Mouse (Mus musculus): ENCODE results near the gene Ints5. TPM values are rescaled to one million over a fixed set of nuclear protein-coding genes. Genes with fewer than 3 reads are reported as not detected.
"Not testable (repeated sequence)": the region's sequence is repeated elsewhere in the genome, so short reads cannot be mapped to it uniquely, and the experiment has no call there.

Gene Ints5
- polyA plus RNA-seq, 1 experiment = 6.6 TPM

DNA sequence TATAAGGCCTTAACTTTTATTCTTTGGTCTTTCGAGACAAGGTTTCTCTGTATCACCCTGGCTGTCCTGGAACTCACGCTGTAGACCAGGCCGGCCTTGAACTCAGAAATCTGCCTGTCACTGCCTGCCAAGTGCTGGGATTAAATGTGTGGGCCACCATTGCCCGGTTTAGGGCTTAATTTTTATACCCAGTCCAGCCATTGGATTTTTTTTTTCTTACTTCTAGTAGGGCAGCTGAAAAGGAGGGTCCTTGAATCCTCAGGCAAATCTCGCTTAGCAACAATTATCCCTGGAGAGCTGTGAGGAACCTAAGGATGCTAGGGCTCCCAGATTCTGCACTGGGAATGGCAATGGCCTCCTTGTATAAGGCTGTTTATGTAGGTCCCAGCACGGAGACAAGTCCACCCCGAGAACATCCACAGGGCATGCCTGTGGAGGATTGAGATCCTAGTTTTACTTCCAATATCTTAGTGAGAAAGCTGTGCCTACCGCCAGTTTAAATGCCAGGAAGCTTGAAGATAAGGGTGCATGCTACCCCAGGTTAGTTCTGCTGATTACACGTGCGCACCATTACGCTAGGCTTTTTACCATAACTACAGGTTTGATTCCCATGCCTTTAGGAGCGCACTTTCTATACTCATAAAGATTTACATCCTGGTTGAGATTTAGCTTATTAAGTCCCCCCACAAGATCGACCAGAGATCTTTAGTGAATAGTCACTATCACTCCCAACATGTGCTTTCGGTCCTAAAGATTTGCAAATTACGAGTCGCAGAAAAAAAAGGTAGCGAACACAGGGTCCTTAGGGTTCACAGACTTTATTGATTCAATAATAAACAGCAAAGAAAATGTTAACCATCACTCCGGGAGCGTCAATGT, 5.0 kb upstream of the Ints5 start:
- TF ChIP-seq POLR2A (IDR thresholded peaks at IDR 0.05; ENCODE audit: control insufficient read depth, low read depth, low read length) (no peak), CTCF (IDR thresholded peaks at IDR 0.05; ENCODE audit: control insufficient read depth, insufficient read depth, insufficient replicate concordance, low read depth, low read length) (no peak)
- Histone ChIP-seq H3K4me3 (ENCODE audit: control insufficient read depth, low read depth, low read length) (peak overlapping the region; percentile 98), H3K36me3 (ENCODE audit: control insufficient read depth, insufficient read depth, low read length) (no peaks in the 10 kb centered on the region), H3K4me1 (ENCODE audit: control insufficient read depth, insufficient read depth, low read length) (peaks cover 5% of the 10 kb centered on the region), H3K27me3 (ENCODE audit: control insufficient read depth, insufficient read depth, low read length) (no peaks in the 10 kb centered on the region), H3K27ac (ENCODE audit: control insufficient read depth, insufficient read depth, low read depth, low read length) (peak overlapping the region; percentile 83)

DNA sequence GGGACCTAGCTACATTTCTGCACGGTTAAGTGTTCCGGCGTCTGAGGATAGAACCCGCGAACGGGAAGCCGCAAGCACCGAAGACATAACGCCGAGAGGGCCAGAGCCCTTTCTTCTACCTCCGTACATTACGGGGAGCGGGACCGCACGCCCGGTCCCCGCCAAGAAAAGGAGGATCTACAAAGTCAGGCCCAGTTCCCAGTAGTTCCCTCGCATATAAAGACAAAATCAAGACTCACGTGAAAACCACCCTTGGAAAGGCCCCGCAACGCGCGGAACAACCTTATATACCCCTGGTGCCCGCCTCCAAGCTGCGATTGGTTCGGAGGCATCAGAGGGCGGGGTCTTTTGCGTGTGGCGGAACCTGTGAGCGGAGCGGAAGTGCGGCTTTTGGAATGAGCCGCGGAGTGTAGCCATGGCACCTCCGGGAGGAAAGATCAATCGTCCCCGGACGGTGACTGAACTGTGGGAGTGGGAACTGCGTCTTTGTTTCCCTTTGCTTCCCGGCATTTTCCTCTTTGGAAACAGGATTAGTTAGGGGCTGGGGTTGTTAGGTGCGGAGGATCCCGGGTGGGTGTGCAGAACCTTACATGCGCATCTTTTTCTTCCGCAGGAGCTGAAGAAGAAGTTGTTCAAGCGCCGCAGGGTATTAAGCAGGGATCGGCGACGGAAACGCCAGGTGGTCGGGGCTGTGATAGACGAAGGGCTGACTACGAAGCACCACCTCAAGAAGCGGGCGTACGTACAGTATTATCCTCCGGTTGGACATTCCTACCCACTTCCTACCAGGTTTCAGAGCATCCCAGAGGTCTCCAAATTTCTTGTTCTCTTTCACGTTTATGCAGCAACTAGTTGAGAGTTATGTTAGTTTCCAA, 4.1 kb upstream of the Ints5 start, which contains the start of the genes 1810009A15Rik and Gm49416:
TSS of gene 1810009A15Rik (plus strand) at position 343 of the 875 bp plus-strand sequence.
TSS of gene Gm49416 (plus strand) at position 416 of the 875 bp plus-strand sequence.
- Histone ChIP-seq H3K4me3 (ENCODE audit: control insufficient read depth, low read depth, low read length) (peak within 1 kb of the TSS; percentile 98), H3K27ac (ENCODE audit: control insufficient read depth, insufficient read depth, low read depth, low read length) (peak within 1 kb of the TSS; percentile 90), H3K27me3 (ENCODE audit: control insufficient read depth, insufficient read depth, low read length) (no peaks in the 10 kb centered on the region), H3K36me3 (ENCODE audit: control insufficient read depth, insufficient read depth, low read length) (no peaks in the 10 kb centered on the region), H3K4me1 (ENCODE audit: control insufficient read depth, insufficient read depth, low read length) (peaks cover 9% of the 10 kb centered on the region)
- TF ChIP-seq CTCF (IDR thresholded peaks at IDR 0.05; ENCODE audit: control insufficient read depth, insufficient read depth, insufficient replicate concordance, low read depth, low read length) (no peak), POLR2A (IDR thresholded peaks at IDR 0.05; ENCODE audit: control insufficient read depth, low read depth, low read length) (peak; percentile 94)

DNA sequence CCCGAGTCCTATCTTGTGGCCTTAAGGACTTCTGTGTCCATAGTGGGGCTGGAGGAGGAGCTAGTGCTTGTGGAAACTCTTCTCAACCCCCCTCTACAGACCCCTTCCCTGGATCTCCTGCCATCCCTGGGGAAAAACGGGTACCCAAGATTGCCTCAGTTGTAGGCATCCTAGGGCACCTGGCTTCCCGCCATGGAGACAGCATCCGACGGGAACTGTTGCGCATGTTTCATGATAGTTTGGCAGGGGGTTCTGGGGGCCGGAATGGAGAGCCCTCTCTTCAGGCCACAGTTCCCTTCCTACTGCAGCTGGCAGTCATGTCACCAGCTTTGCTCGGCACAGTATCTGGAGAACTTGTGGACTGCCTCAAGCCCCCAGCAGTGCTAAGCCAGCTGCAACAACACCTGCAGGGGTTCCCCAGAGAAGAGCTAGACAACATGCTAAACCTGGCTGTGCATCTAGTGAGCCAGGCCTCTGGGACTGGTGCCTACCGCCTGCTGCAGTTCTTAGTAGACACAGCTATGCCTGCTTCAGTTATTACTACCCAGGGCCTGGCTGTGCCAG, 2.7 kb downstream of the Ints5 start:
- no peak overlapping the region for H3K4me3 ChIP-seq (ENCODE audit: control insufficient read depth, low read depth, low read length)
- no peak overlapping the region for H3K27ac ChIP-seq (ENCODE audit: control insufficient read depth, insufficient read depth, low read depth, low read length)

DNA sequence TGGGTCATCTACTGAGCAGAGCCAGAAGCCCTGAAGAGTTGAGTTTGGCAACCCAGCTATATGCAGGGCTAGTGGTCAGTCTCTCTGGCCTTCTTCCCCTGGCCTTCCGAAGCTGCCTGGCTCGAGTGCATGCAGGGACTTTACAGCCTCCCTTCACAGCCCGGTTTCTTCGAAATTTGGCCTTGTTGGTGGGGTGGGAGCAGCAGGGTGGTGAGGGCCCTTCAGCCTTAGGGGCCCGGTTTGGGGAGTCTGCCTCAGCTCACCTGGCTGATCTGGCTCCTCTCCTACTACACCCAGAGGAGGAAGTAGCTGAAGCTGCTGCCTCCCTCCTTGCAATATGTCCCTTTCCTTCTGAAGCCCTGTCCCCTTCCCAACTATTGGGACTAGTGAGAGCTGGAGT, 3.4 kb downstream of the Ints5 start:
- H3K27me3 ChIP-seq (ENCODE audit: control insufficient read depth, insufficient read depth, low read length); H3K27ac ChIP-seq (ENCODE audit: control insufficient read depth, insufficient read depth, low read depth, low read length); H3K36me3 ChIP-seq (ENCODE audit: control insufficient read depth, insufficient read depth, low read length): not testable (repeated sequence)
- Histone ChIP-seq H3K4me1 (ENCODE audit: control insufficient read depth, insufficient read depth, low read length) (peaks cover 16% of the 10 kb centered on the region), H3K4me3 (ENCODE audit: control insufficient read depth, low read depth, low read length) (peak overlapping the region; percentile 92; the same call in 1 of the 2 replicates)

More for the DNA sequence above, 2.7 kb downstream of the Ints5 start:
- H3K27me3 ChIP-seq (ENCODE audit: control insufficient read depth, insufficient read depth, low read length) = no peaks in the 10 kb centered on the region
- peaks cover 16% of the 10 kb centered on the region for H3K4me1 ChIP-seq (ENCODE audit: control insufficient read depth, insufficient read depth, low read length)
- no peaks in the 10 kb centered on the region for H3K36me3 ChIP-seq (ENCODE audit: control insufficient read depth, insufficient read depth, low read length)
- TF ChIP-seq POLR2A (IDR thresholded peaks at IDR 0.05; ENCODE audit: control insufficient read depth, low read depth, low read length) = no peak
- TF ChIP-seq CTCF (IDR thresholded peaks at IDR 0.05; ENCODE audit: control insufficient read depth, insufficient read depth, insufficient replicate concordance, low read depth, low read length) = no peak

DNA sequence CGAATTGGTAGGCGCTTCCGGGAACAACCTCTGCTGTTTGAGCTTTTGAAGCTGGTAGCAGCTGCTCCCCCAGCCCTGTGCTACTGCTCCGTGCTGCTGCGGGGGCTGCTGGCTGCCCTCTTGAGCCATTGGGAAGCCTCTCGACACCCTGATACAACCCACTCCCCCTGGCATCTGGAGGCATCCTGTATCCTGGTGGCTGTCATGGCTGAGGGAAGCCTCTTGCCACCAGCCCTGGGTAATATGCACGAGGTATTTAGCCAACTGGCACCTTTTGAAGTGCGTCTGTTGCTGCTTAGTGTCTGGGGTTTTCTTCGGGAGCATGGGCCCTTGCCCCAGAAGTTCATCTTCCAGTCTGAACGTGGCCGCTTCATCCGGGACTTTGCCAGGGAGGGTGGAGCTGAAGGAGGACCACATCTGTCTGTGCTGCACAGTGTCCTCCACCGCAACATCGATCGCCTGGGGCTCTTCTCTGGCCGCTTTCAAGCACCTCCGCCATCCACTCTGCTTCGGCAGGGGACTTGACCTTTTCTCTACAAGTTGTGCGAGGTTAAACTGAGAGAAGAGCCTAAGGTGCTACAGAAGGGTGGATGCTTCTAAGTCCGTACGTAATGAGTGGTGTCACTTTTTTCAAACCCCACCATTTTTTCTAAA, 4.5 kb downstream of the Ints5 start:
- peak overlapping the region; percentile 78 for H3K27ac ChIP-seq (ENCODE audit: control insufficient read depth, insufficient read depth, low read depth, low read length)
- H3K36me3 ChIP-seq (ENCODE audit: control insufficient read depth, insufficient read depth, low read length); H3K27me3 ChIP-seq (ENCODE audit: control insufficient read depth, insufficient read depth, low read length): not testable (repeated sequence)
- peaks cover 16% of the 10 kb centered on the region for H3K4me1 ChIP-seq (ENCODE audit: control insufficient read depth, insufficient read depth, low read length)
- peak overlapping the region; percentile 92 for H3K4me3 ChIP-seq (ENCODE audit: control insufficient read depth, low read depth, low read length)

DNA sequence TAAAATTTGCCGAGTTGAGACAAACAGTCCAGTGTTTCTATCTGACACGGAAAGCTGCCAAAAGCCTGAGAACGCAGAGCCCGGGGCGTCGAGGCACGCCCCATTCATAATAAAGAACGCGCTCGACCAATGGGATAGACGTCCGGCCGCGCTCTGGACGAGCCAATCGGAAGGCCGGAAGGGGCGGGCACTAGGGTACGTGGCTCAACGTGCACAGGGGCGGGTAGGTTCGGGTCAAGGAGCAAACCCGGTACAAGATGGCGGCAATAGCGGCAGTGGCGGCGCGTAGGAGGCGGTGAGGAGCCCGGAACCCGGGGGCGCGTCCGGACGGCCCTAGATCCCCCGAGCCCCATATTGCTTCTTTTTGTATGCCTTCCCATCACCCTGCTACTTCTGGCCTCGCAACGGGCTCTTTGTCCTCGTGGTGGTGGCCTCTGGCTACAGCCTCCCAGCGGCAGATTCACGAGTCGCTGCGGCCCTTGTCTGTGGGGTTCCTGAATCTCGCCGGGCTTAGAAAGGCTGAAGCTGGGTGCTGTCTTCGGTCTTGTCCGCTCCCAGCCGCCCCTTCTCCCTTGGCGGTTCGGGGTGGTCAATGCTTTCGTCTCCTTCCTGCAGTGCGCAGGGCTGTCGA, 5.2 kb downstream of the Ints5 start, which contains the start of gene Ganab:
TSS of gene Ganab (plus strand) at position 207 of the 631 bp plus-strand sequence.
- Histone ChIP-seq H3K4me1 (ENCODE audit: control insufficient read depth, insufficient read depth, low read length) (peaks cover 14% of the 10 kb centered on the region), H3K27ac (ENCODE audit: control insufficient read depth, insufficient read depth, low read depth, low read length) (peak within 1 kb of the TSS; percentile 80), H3K27me3 (ENCODE audit: control insufficient read depth, insufficient read depth, low read length) (no peaks in the 10 kb centered on the region), H3K36me3 (ENCODE audit: control insufficient read depth, insufficient read depth, low read length) (peaks cover 2% of the 10 kb centered on the region), H3K4me3 (ENCODE audit: control insufficient read depth, low read depth, low read length) (peak within 1 kb of the TSS; percentile 92)
- TF ChIP-seq CTCF (IDR thresholded peaks at IDR 0.05; ENCODE audit: control insufficient read depth, insufficient read depth, insufficient replicate concordance, low read depth, low read length) (no peak), POLR2A (IDR thresholded peaks at IDR 0.05; ENCODE audit: control insufficient read depth, low read depth, low read length) (peak; percentile 93)

All from testis, adult 2 months (tissue).